Mouse (Mus musculus) kidney, embryonic 15.5 days (tissue): ENCODE results near the gene Tgif1. TPM values are rescaled to one million over a fixed set of nuclear protein-coding genes. Genes with fewer than 3 reads are reported as not detected.
"Not testable (repeated sequence)": the region's sequence is repeated elsewhere in the genome, so short reads cannot be mapped to it uniquely, and the experiment has no call there.

Source experiments
- ATAC-seq: fragments of 200-750 bp; cut with Nextera tagmentation; replicated peaks from 2 replicates; pipeline ENCODE4 v1.8.0; 2017; ENCODE audit warnings: moderate TSS enrichment; ENCODE audit not compliant: low FRiP score
- H3K27ac ChIP-seq: fragments of 300-500 bp; sonication (generic); 2 replicates; pipeline ENCODE4 v1.5.1; 2015; ENCODE audit warnings: mild to moderate bottlenecking, inconsistent platforms
- H3K27me3 ChIP-seq: fragments of 300-500 bp; sonication (generic); 2 replicates; pipeline ENCODE4 v1.6.1; 2015; ENCODE audit warnings: inconsistent platforms
- H3K36me3 ChIP-seq: fragments of 300-500 bp; sonication (generic); 2 replicates; pipeline ENCODE4 v1.6.1; 2015; ENCODE audit warnings: inconsistent platforms
- H3K4me1 ChIP-seq: fragments of 300-500 bp; sonication (generic); 2 replicates; pipeline ENCODE4 v1.6.1; 2015; ENCODE audit warnings: inconsistent platforms
- H3K4me2 ChIP-seq: fragments of 300-500 bp; sonication (generic); 2 replicates; pipeline ENCODE4 v1.6.1; 2015; ENCODE audit warnings: moderate library complexity, mild to moderate bottlenecking, inconsistent platforms
- H3K4me3 ChIP-seq: fragments of 300-500 bp; sonication (generic); replicated peaks from 2 replicates; pipeline ENCODE4 v1.5.1; 2015; ENCODE audit warnings: mild to moderate bottlenecking, inconsistent platforms
- H3K9ac ChIP-seq: fragments of 300-500 bp; sonication (generic); 2 replicates; pipeline ENCODE4 v1.6.1; 2015; ENCODE audit warnings: mild to moderate bottlenecking, inconsistent platforms
- H3K9me3 ChIP-seq: fragments of 300-500 bp; sonication (generic); replicated peaks from 2 replicates; pipeline ENCODE4 v1.6.1; 2016; ENCODE audit warnings: inconsistent platforms
- WGBS: fragments of 180-500 bp; shearing (Covaris S2); methylation state at CpG from one replicate; pipeline ENCODE4 v1.1.7; 2015; ENCODE audit warnings: mixed read lengths; 5-methylcytosine and 5-hydroxymethylcytosine counted together
- polyA plus RNA-seq: library from polyadenylated mRNA; unstranded; fragments of >200 nt; fragmentation: Nextera tagmentation; extraction: Ambion mirVana; gene quantifications from 2 replicates; pipeline ENCODE4 v1.2.1, GENCODE M21; 2015

Tgif1 gene
- polyA plus RNA-seq, 1 experiment from 2014 or later: 87.9 TPM

- H3K36me3 ChIP-seq: peaks cover 16% of the 10 kb centered on the region
- no peaks in the 10 kb centered on the region for H3K9me3 ChIP-seq
- H3K4me2 ChIP-seq: peak overlapping the region; percentile 90
- ATAC-seq: no peak
- peak overlapping the region; percentile 53; the same call in 1 of the 2 replicates for H3K9ac ChIP-seq
- H3K4me3 ChIP-seq: peak overlapping the region; percentile 48
- H3K27ac ChIP-seq: 0 out of 2 replicates have a peak overlapping the region, but pooled peaks have one; percentile 48
- 8% methylated on average over 10 of the region's 10 CpGs for WGBS
- H3K4me1 ChIP-seq: peaks cover 20% of the 10 kb centered on the region
- no peaks in the 10 kb centered on the region for H3K27me3 ChIP-seq
These were observed 18.1 kb downstream of the Tgif1 start for GRCm38 (mm10) chr17:70835071-70835790.

- Histone ChIP-seq H3K4me2 (peak overlapping the region; percentile 90), H3K27ac (peak overlapping the region; percentile 48), H3K27me3 (no peaks in the 10 kb centered on the region), H3K9ac (peak overlapping the region; percentile 53), H3K4me3 (peak overlapping the region; percentile 48), H3K9me3 (no peaks in the 10 kb centered on the region), H3K36me3 (peaks cover 9% of the 10 kb centered on the region), H3K4me1 (peaks cover 20% of the 10 kb centered on the region)
- WGBS: under 1% methylated on average over 29 of the region's 29 CpGs
- ATAC-seq: peak; percentile 71
These were observed 18.8 kb downstream of the Tgif1 start for GRCm38 (mm10) chr17:70834430-70834965.

- H3K4me1 ChIP-seq: peaks cover 18% of the 10 kb centered on the region
- no peaks in the 10 kb centered on the region for H3K27me3 ChIP-seq
- no peak for ATAC-seq
- no peak overlapping the region for H3K4me3 ChIP-seq
- no peak overlapping the region for H3K27ac ChIP-seq
- no peaks in the 10 kb centered on the region for H3K36me3 ChIP-seq
- 83% methylated on average over 9 of the region's 9 CpGs for WGBS
- no peaks in the 10 kb centered on the region for H3K9me3 ChIP-seq
- H3K9ac ChIP-seq: no peak overlapping the region
- H3K4me2 ChIP-seq: no peak overlapping the region
These were observed 20.8 kb downstream of the Tgif1 start for GRCm38 (mm10) chr17:70832544-70832943.

- H3K4me1 ChIP-seq: peaks cover 18% of the 10 kb centered on the region
- H3K9ac ChIP-seq: no peak overlapping the region
- H3K4me2 ChIP-seq: no peak overlapping the region
- H3K9me3 ChIP-seq: no peaks in the 10 kb centered on the region
- 48% methylated on average over 4 of the region's 4 CpGs for WGBS
- ATAC-seq: no peak
- H3K4me3 ChIP-seq: no peak overlapping the region
- no peaks in the 10 kb centered on the region for H3K36me3 ChIP-seq
- no peaks in the 10 kb centered on the region for H3K27me3 ChIP-seq
- no peak overlapping the region for H3K27ac ChIP-seq
These were observed 21.8 kb downstream of the Tgif1 start for GRCm38 (mm10) chr17:70831591-70831990.

- no peaks in the 10 kb centered on the region for H3K36me3 ChIP-seq
- H3K27me3 ChIP-seq: no peaks in the 10 kb centered on the region
- ATAC-seq: no peak
- H3K4me3 ChIP-seq: no peak overlapping the region
- H3K9me3 ChIP-seq: no peaks in the 10 kb centered on the region
- H3K4me2 ChIP-seq: no peak overlapping the region
- 78% methylated on average over 23 of the region's 23 CpGs for WGBS
- H3K27ac ChIP-seq: no peak overlapping the region
- no peak overlapping the region for H3K9ac ChIP-seq
- peaks cover 14% of the 10 kb centered on the region for H3K4me1 ChIP-seq
These were observed 23.2 kb downstream of the Tgif1 start for GRCm38 (mm10) chr17:70829943-70830715.

GRCm38 (mm10) chr17:70829217-70829616 is 24.1 kb downstream of the Tgif1 start:
- Histone ChIP-seq H3K4me2 (no peak overlapping the region), H3K4me3 (no peak overlapping the region), H3K9ac (no peak overlapping the region), H3K27ac (no peak overlapping the region), H3K4me1 (peaks cover 5% of the 10 kb centered on the region), H3K27me3 (no peaks in the 10 kb centered on the region), H3K36me3 (no peaks in the 10 kb centered on the region), H3K9me3 (no peaks in the 10 kb centered on the region)
- ATAC-seq: no peak
- WGBS: 76% methylated on average over 6 of the region's 6 CpGs

GRCm38 (mm10) chr17:70828569-70828968 is 24.8 kb downstream of the Tgif1 start:
- Histone ChIP-seq H3K4me1 (peaks cover 4% of the 10 kb centered on the region; the same call in 1 of the 2 replicates), H3K27me3 (no peaks in the 10 kb centered on the region), H3K9me3 (no peaks in the 10 kb centered on the region), H3K4me2 (no peak overlapping the region), H3K9ac (no peak overlapping the region), H3K36me3 (no peaks in the 10 kb centered on the region), H3K27ac (no peak overlapping the region), H3K4me3 (no peak overlapping the region)
- no peak for ATAC-seq
- 78% methylated on average over 2 of the region's 2 CpGs for WGBS

GRCm38 (mm10) chr17:70828180-70828528 is 25.2 kb downstream of the Tgif1 start:
- H3K4me3 ChIP-seq: no peak overlapping the region
- no peak overlapping the region for H3K9ac ChIP-seq
- H3K36me3 ChIP-seq: no peaks in the 10 kb centered on the region
- H3K4me1 ChIP-seq: peaks cover 4% of the 10 kb centered on the region; the same call in 1 of the 2 replicates
- no peaks in the 10 kb centered on the region for H3K9me3 ChIP-seq
- H3K27ac ChIP-seq: no peak overlapping the region
- no peaks in the 10 kb centered on the region for H3K27me3 ChIP-seq
- no peak for ATAC-seq
- H3K4me2 ChIP-seq: no peak overlapping the region
- 80% methylated on average over 4 of the region's 4 CpGs for WGBS

GRCm38 (mm10) chr17:70827463-70828179 is 25.7 kb downstream of the Tgif1 start:
- not testable (repeated sequence) for H3K9me3 ChIP-seq, H3K4me3 ChIP-seq, H3K36me3 ChIP-seq, H3K9ac ChIP-seq, H3K27me3 ChIP-seq, H3K27ac ChIP-seq, H3K4me2 ChIP-seq, ATAC-seq, H3K4me1 ChIP-seq
- 81% methylated on average over 11 of the region's 11 CpGs for WGBS

GRCm38 (mm10) chr17:70826227-70826626 is 27.1 kb downstream of the Tgif1 start:
- 90% methylated on average over 12 of the region's 12 CpGs for WGBS
- Histone ChIP-seq H3K4me2 (no peak overlapping the region), H3K36me3 (no peaks in the 10 kb centered on the region), H3K9ac (no peak overlapping the region), H3K27me3 (no peaks in the 10 kb centered on the region), H3K27ac (no peak overlapping the region), H3K4me1 (no peaks in the 10 kb centered on the region), H3K9me3 (no peaks in the 10 kb centered on the region), H3K4me3 (no peak overlapping the region)
- no peak for ATAC-seq

GRCm38 (mm10) chr17:70823083-70823482 is 30.3 kb downstream of the Tgif1 start:
- Histone ChIP-seq H3K36me3 (no peaks in the 10 kb centered on the region), H3K9ac (no peak overlapping the region), H3K4me3 (no peak overlapping the region), H3K4me2 (no peak overlapping the region), H3K27me3 (peaks cover 19% of the 10 kb centered on the region), H3K9me3 (no peaks in the 10 kb centered on the region), H3K4me1 (peaks cover 3% of the 10 kb centered on the region; the same call in 1 of the 2 replicates), H3K27ac (no peak overlapping the region)
- WGBS: 85% methylated on average over 8 of the region's 8 CpGs
- no peak for ATAC-seq
